Mouse (Mus musculus) thymus, adult 2 months (tissue): ENCODE data around the gene Shkbp1. TPM values are rescaled to one million over a fixed set of nuclear protein-coding genes. Genes with fewer than 3 reads are reported as not detected.

Experiments
- DNase-seq: peaks from one replicate; pipeline ENCODE4 v3.0.0; 2021
- H3K27ac ChIP-seq: fragments of 200-500 bp; 2 replicates; pipeline ENCODE4 v1.5.1; 2012; ENCODE audit warnings: low read length, control low read depth; ENCODE audit not compliant: control insufficient read depth, insufficient read depth
- H3K27me3 ChIP-seq: fragments of 200-500 bp; 2 replicates; pipeline ENCODE4 v1.6.1; 2012; ENCODE audit warnings: mild to moderate bottlenecking, low read length, moderate library complexity, mixed read lengths; ENCODE audit not compliant: control insufficient read depth, insufficient read depth
- H3K36me3 ChIP-seq: fragments of 200-500 bp; 2 replicates; pipeline ENCODE4 v1.6.1; 2012; ENCODE audit warnings: mild to moderate bottlenecking, low read length, moderate library complexity; ENCODE audit not compliant: control insufficient read depth, insufficient read depth
- H3K4me1 ChIP-seq: fragments of 200-500 bp; replicated peaks from 2 replicates; pipeline ENCODE4 v1.6.1; 2012; ENCODE audit warnings: low read length; ENCODE audit not compliant: control insufficient read depth, insufficient read depth
- H3K4me3 ChIP-seq: fragments of 200-500 bp; 2 replicates; pipeline ENCODE4 v1.5.1; 2012; ENCODE audit warnings: mild to moderate bottlenecking, low read length, control low read depth, moderate library complexity; ENCODE audit not compliant: control insufficient read depth, insufficient read depth
- CTCF ChIP-seq: fragments of 200-500 bp; IDR thresholded peaks from 2 replicates; pipeline ENCODE4 v1.5.1; 2012; ENCODE audit warnings: mild to moderate bottlenecking, control low read depth, low read length, moderate library complexity, borderline replicate concordance; ENCODE audit not compliant: control insufficient read depth, poor library complexity, insufficient read depth; ENCODE audit errors: extremely low read depth
- POLR2A ChIP-seq: fragments of 200-500 bp; IDR thresholded peaks from 2 replicates; pipeline ENCODE4 v1.6.1; 2012; ENCODE audit warnings: mild to moderate bottlenecking, low read length, control low read depth, moderate library complexity; ENCODE audit not compliant: control insufficient read depth, poor library complexity, insufficient read depth; ENCODE audit errors: extremely low read depth
- WGBS: fragments of 180-500 bp; shearing (Covaris S2); methylation state at CpG from one replicate; pipeline ENCODE4 v1.1.7; 2018; 5-methylcytosine and 5-hydroxymethylcytosine counted together
- polyA plus RNA-seq: library from polyadenylated mRNA; depleted of rRNA; stranded (reverse); fragments of >200 nt; gene quantifications from 2 replicates; pipeline ENCODE4 v1.2.3, GENCODE M21; 2012

The Shkbp1 gene
- polyA plus RNA-seq, 1 experiment = 206 TPM

GRCm38 (mm10) chr7:27327500-27327899 lies 28.3 kb downstream of the Shkbp1 start:
- Histone ChIP-seq H3K27me3 (peaks cover 16% of the 10 kb centered on the region), H3K36me3 (no peaks in the 10 kb centered on the region), H3K4me3 (no peak overlapping the region), H3K27ac (no peak overlapping the region), H3K4me1 (peaks cover 42% of the 10 kb centered on the region)
- 95% methylated on average over 8 of the region's 8 CpGs for WGBS
- TF ChIP-seq POLR2A (no peak), CTCF (no peak)
- DNase-seq = no peak

DNA sequence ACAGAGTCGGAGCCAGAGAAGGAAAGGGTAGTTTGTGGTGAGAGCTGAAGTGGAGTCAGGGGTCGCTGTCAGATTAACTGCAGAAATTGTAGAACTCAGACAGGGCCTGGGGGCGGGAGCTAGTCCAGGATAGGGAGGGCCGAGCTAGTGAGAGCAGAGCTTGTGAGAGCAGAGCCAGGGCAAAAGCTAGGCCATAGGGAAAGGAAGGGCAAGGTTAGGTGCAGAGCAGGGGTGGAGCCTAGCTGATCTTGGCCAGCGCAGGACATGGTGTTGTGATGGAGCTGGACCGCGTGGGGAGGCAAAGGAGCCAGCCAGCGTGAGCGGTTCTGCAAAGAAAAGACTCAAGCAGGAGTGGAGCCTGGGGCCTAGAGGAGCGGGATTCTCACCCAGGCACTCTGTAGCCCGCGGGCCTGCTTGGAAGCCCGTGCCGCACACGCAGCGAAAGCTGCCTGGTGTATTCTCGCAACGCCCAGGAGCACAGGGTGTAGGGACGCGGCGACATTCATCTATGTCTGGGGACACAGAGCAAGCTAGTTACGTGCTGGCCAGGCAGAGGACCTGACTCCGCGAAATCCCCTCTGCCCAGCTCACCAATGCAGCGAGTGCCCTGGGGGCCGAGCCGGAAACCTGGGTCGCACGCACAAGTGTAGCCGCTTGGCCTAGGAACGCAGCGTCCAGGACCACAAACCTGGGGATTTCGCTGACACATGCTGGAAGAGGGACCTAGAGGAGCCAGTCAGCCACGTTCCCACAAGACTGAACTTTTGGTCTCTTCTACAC lies 29.5 kb downstream of the Shkbp1 start:
- Histone ChIP-seq H3K27ac (no peak overlapping the region), H3K36me3 (no peaks in the 10 kb centered on the region), H3K4me1 (peaks cover 31% of the 10 kb centered on the region), H3K4me3 (no peak overlapping the region), H3K27me3 (peaks cover 8% of the 10 kb centered on the region)
- DNase-seq = no peak
- TF ChIP-seq CTCF (no peak), POLR2A (no peak)
- WGBS = 74% methylated on average over 34 of the region's 34 CpGs

- H3K27me3 ChIP-seq = peaks cover 6% of the 10 kb centered on the region; the same call in 1 of the 2 replicates
- H3K4me3 ChIP-seq = peak overlapping the region; percentile 38
- H3K4me1 ChIP-seq = peaks cover 25% of the 10 kb centered on the region
- TF ChIP-seq CTCF = no peak
- no peak for TF ChIP-seq POLR2A
- WGBS = 4% methylated on average over 24 of the region's 24 CpGs
- no peak overlapping the region for H3K27ac ChIP-seq
- no peak for DNase-seq
- H3K36me3 ChIP-seq = no peaks in the 10 kb centered on the region
Measured at GRCm38 (mm10) chr7:27325697-27326096, 30.1 kb downstream of the Shkbp1 start.

GRCm38 (mm10) chr7:27324928-27325327 lies 30.9 kb downstream of the Shkbp1 start:
- Histone ChIP-seq H3K27me3 (peaks cover under 1% of the 10 kb centered on the region; the same call in 1 of the 2 replicates), H3K36me3 (no peaks in the 10 kb centered on the region), H3K4me1 (peaks cover 21% of the 10 kb centered on the region), H3K27ac (no peak overlapping the region), H3K4me3 (no peak overlapping the region)
- 47% methylated on average over 20 of the region's 20 CpGs for WGBS
- no peak for DNase-seq
- TF ChIP-seq POLR2A = no peak
- no peak for TF ChIP-seq CTCF

GRCm38 (mm10) chr7:27324161-27324560 lies 31.7 kb downstream of the Shkbp1 start:
- Histone ChIP-seq H3K4me1 (peaks cover 16% of the 10 kb centered on the region), H3K27ac (no peak overlapping the region), H3K4me3 (no peak overlapping the region), H3K27me3 (no peaks in the 10 kb centered on the region; the same call in 1 of the 2 replicates), H3K36me3 (no peaks in the 10 kb centered on the region)
- WGBS = 96% methylated on average over 11 of the region's 11 CpGs
- TF ChIP-seq CTCF (no peak), POLR2A (no peak)
- DNase-seq = no peak

DNA sequence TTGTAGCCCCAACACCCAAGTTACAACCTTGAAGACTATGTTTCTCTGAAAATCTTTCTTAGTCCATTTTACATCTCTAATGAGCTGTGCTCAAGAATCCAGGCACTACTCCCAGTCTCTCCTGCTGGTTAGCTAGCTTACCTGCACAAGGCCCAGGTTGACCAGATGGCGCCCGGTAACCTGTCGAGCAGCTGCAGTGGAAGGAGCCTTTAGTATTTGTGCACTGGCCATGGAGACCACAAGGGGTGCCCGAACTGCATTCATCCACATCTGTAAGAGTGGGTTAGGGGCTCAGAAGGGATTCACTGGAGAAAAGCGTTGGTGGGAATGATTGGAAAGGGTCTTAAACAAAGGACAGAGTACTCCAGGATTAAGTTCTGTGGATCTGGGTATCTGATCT lies 32.8 kb downstream of the Shkbp1 start:
- 97% methylated on average over 5 of the region's 5 CpGs for WGBS
- H3K27ac ChIP-seq = no peak overlapping the region
- no peak for TF ChIP-seq POLR2A
- TF ChIP-seq CTCF = no peak
- H3K27me3 ChIP-seq = no peaks in the 10 kb centered on the region; the same call in 1 of the 2 replicates
- H3K4me1 ChIP-seq = peaks cover 11% of the 10 kb centered on the region; the same call in 1 of the 2 replicates
- no peaks in the 10 kb centered on the region for H3K36me3 ChIP-seq
- no peak overlapping the region for H3K4me3 ChIP-seq
- DNase-seq = no peak
